Mouse (Mus musculus): Measurements from ENCODE around the gene Tlx2.

- no peak for TF ChIP-seq CTCF (IDR thresholded peaks at IDR 0.05)
- TF ChIP-seq EP300 (IDR thresholded peaks at IDR 0.05): no peak
These were observed 4.1 kb downstream of the Tlx2 start for GRCm38 (mm10) chr6:83065995-83066394.

Data from lung, postnatal 0 days (tissue).